Mouse (Mus musculus) heart, embryonic 11.5 days (tissue): ENCODE data around the gene Znfx1. TPM values are rescaled to one million over a fixed set of nuclear protein-coding genes. Genes with fewer than 3 reads are reported as not detected.

Experiments
- ATAC-seq: fragments of 200-750 bp; cut with Nextera tagmentation; replicated peaks from 2 replicates; pipeline ENCODE4 v1.8.0; 2017; ENCODE audit warnings: moderate library complexity; ENCODE audit not compliant: insufficient number of reproducible peaks, low FRiP score, low TSS enrichment
- H3K27ac ChIP-seq: fragments of 300-500 bp; sonication (generic); 2 replicates; pipeline ENCODE4 v1.5.1; 2014; ENCODE audit warnings: mild to moderate bottlenecking, low read depth, low read length
- H3K27me3 ChIP-seq: fragments of 300-500 bp; sonication (generic); 2 replicates; pipeline ENCODE4 v1.6.1; 2014; ENCODE audit warnings: mild to moderate bottlenecking, low read length, mixed read lengths; ENCODE audit not compliant: control insufficient read depth, insufficient read depth
- H3K36me3 ChIP-seq: fragments of 300-500 bp; sonication (generic); 2 replicates; pipeline ENCODE4 v1.6.1; 2014; ENCODE audit warnings: mild to moderate bottlenecking, low read length, moderate library complexity, mixed read lengths; ENCODE audit not compliant: control insufficient read depth, insufficient read depth
- H3K4me1 ChIP-seq: fragments of 300-500 bp; sonication (generic); 2 replicates; pipeline ENCODE4 v1.6.1; 2014; ENCODE audit warnings: low read length; ENCODE audit not compliant: control insufficient read depth, insufficient read depth
- H3K4me2 ChIP-seq: fragments of 300-500 bp; sonication (generic); 2 replicates; pipeline ENCODE4 v1.6.1; 2014; ENCODE audit warnings: mild to moderate bottlenecking, moderate library complexity
- H3K4me3 ChIP-seq: fragments of 300-500 bp; sonication (generic); 2 replicates; pipeline ENCODE4 v1.5.1; 2014; ENCODE audit warnings: low read depth, low read length
- H3K9ac ChIP-seq: fragments of 300-500 bp; sonication (generic); 2 replicates; pipeline ENCODE4 v1.6.1; 2014; ENCODE audit warnings: mild to moderate bottlenecking, low read depth, low read length, moderate library complexity
- H3K9me3 ChIP-seq: fragments of 300-500 bp; sonication (generic); replicated peaks from 2 replicates; pipeline ENCODE4 v1.6.1; 2016; ENCODE audit warnings: low read length; ENCODE audit not compliant: control insufficient read depth
- WGBS: fragments of 180-500 bp; shearing (Covaris S2); extraction: QIAGEN DNeasy Blood & Tissue Kit; methylation state at CpG from one replicate; pipeline ENCODE4 v1.1.7; 2014; ENCODE audit not compliant: insufficient replicate concordance; 5-methylcytosine and 5-hydroxymethylcytosine counted together
- polyA plus RNA-seq: library from polyadenylated mRNA; unstranded; fragments of >200 nt; fragmentation: Nextera tagmentation; extraction: Ambion mirVana; gene quantifications from 2 replicates; pipeline ENCODE4 v1.2.1, GENCODE M21; 2014

Znfx1 gene
- polyA plus RNA-seq, 1 experiment from 2014 or later: 6.7 TPM

DNA sequence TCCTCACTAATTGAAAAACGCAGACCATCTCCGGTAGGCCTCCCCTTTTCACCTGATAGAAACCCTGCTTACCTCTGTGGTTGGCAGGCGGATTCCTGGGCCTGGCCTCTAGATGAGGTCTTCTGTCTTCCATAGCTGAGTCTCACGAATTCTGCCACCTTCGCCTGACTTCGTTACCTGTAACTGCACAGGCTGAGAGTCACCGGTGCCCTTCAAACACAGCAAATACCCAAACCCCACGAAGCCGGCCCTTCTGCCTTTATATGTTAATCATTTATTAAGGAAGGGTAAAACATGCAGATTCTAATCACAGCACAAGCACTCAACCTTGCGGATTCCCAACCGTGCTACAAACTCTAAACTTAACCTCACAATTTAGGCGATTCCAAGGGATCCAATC lies 2.9 kb downstream of the Znfx1 start:
- Histone ChIP-seq H3K27me3 (no peaks in the 10 kb centered on the region), H3K4me2 (no peak overlapping the region), H3K27ac (no peak overlapping the region), H3K4me3 (no peak overlapping the region), H3K4me1 (peaks cover 3% of the 10 kb centered on the region), H3K9me3 (no peaks in the 10 kb centered on the region), H3K36me3 (peaks cover 16% of the 10 kb centered on the region), H3K9ac (no peak overlapping the region)
- ATAC-seq: no peak
- 62% methylated on average over 12 of the region's 12 CpGs for WGBS

- WGBS: 54% methylated on average over 8 of the region's 8 CpGs
- no peaks in the 10 kb centered on the region for H3K27me3 ChIP-seq
- no peak overlapping the region for H3K4me3 ChIP-seq
- no peaks in the 10 kb centered on the region for H3K9me3 ChIP-seq
- no peak overlapping the region for H3K4me2 ChIP-seq
- no peak overlapping the region for H3K27ac ChIP-seq
- no peak overlapping the region for H3K9ac ChIP-seq
- peaks cover 18% of the 10 kb centered on the region for H3K36me3 ChIP-seq
- no peak for ATAC-seq
- H3K4me1 ChIP-seq: peaks cover 3% of the 10 kb centered on the region
Observed at GRCm38 (mm10) chr2:167059536-167059935, 3.3 kb downstream of the Znfx1 start.

- peaks cover 18% of the 10 kb centered on the region for H3K36me3 ChIP-seq
- no peak overlapping the region for H3K4me3 ChIP-seq
- no peaks in the 10 kb centered on the region for H3K9me3 ChIP-seq
- no peaks in the 10 kb centered on the region for H3K27me3 ChIP-seq
- peak overlapping the region; percentile 12; the same call in 1 of the 2 replicates for H3K27ac ChIP-seq
- ATAC-seq: no peak
- H3K4me2 ChIP-seq: no peak overlapping the region
- H3K4me1 ChIP-seq: peaks cover 3% of the 10 kb centered on the region
- 61% methylated on average over 3 of the region's 3 CpGs for WGBS
- H3K9ac ChIP-seq: no peak overlapping the region
Observed at GRCm38 (mm10) chr2:167058814-167059387, 3.9 kb downstream of the Znfx1 start.

- Histone ChIP-seq H3K4me2 (no peak overlapping the region), H3K4me1 (peaks cover 3% of the 10 kb centered on the region), H3K27me3 (no peaks in the 10 kb centered on the region), H3K9ac (no peak overlapping the region), H3K9me3 (no peaks in the 10 kb centered on the region), H3K4me3 (no peak overlapping the region), H3K36me3 (peaks cover 18% of the 10 kb centered on the region), H3K27ac (no peak overlapping the region)
- ATAC-seq: no peak
- 60% methylated on average over 3 of the region's 3 CpGs for WGBS
Observed at GRCm38 (mm10) chr2:167058201-167058600, 4.6 kb downstream of the Znfx1 start.

GRCm38 (mm10) chr2:167056942-167057323 lies 5.9 kb downstream of the Znfx1 start:
- Histone ChIP-seq H3K27ac (no peak overlapping the region), H3K9me3 (no peaks in the 10 kb centered on the region), H3K4me3 (no peak overlapping the region), H3K4me1 (peaks cover 3% of the 10 kb centered on the region), H3K4me2 (no peak overlapping the region), H3K27me3 (no peaks in the 10 kb centered on the region), H3K36me3 (peaks cover 18% of the 10 kb centered on the region), H3K9ac (no peak overlapping the region)
- ATAC-seq: no peak
- WGBS: 82% methylated on average over 5 of the region's 5 CpGs

DNA sequence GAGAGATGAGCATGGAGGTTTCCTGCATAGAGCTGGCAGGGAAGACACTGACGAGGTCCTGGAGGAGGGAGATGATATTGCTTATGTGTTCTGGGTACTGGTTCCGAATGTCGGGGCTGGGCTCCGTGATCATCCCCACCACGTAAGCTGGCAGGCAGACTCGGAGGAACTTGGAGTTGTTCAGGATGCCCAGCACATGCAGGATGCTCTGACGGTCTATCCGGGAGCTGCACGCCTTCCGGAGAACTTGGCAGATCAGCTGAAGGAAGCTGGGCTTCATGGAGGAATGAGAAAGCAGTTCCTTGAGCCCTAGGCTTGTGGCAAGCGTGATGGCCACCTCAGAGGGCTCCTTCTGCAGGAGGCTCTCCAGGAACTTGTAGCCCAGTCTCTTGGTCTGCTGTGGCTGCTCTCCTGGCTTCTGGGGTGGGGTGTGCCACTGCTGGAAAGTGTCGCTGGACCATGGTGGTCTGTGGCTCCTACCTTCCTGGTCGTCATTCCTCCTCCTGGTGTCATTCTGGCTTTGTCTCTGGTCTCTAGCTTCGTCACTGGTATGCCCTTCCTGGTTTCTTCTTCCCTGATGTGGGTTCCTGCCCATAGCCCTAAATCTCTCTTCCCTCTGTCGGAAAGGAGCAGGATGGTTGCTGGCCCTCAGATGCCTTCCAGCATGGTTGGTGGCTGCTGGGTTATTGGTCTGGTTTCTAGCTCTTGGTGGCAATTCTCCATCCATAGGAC lies 6.4 kb downstream of the Znfx1 start:
- H3K27ac ChIP-seq: no peak overlapping the region
- peaks cover 18% of the 10 kb centered on the region for H3K36me3 ChIP-seq
- no peak overlapping the region for H3K4me3 ChIP-seq
- no peak overlapping the region for H3K9ac ChIP-seq
- peaks cover 3% of the 10 kb centered on the region for H3K4me1 ChIP-seq
- no peaks in the 10 kb centered on the region for H3K9me3 ChIP-seq
- 95% methylated on average over 15 of the region's 15 CpGs for whole genome bisulfite sequencing
- no peaks in the 10 kb centered on the region for H3K27me3 ChIP-seq
- ATAC-seq: no peak
- H3K4me2 ChIP-seq: no peak overlapping the region

GRCm38 (mm10) chr2:167055386-167055785 lies 7.4 kb downstream of the Znfx1 start:
- ATAC-seq: no peak
- H3K4me1 ChIP-seq: peaks cover 3% of the 10 kb centered on the region; the same call in 1 of the 2 replicates
- 88% methylated on average over 15 of the region's 15 CpGs for WGBS
- no peaks in the 10 kb centered on the region for H3K9me3 ChIP-seq
- no peak overlapping the region for H3K4me3 ChIP-seq
- peaks cover 20% of the 10 kb centered on the region for H3K36me3 ChIP-seq
- no peak overlapping the region for H3K9ac ChIP-seq
- H3K4me2 ChIP-seq: no peak overlapping the region
- no peak overlapping the region for H3K27ac ChIP-seq
- H3K27me3 ChIP-seq: no peaks in the 10 kb centered on the region

- no peaks in the 10 kb centered on the region for H3K9me3 ChIP-seq
- H3K4me3 ChIP-seq: no peak overlapping the region
- 75% methylated on average over 9 of the region's 9 CpGs for WGBS
- peaks cover 34% of the 10 kb centered on the region for H3K36me3 ChIP-seq
- H3K9ac ChIP-seq: no peak overlapping the region
- no peak for ATAC-seq
- H3K27ac ChIP-seq: no peak overlapping the region
- H3K27me3 ChIP-seq: no peaks in the 10 kb centered on the region
- no peak overlapping the region for H3K4me2 ChIP-seq
- H3K4me1 ChIP-seq: peaks cover 9% of the 10 kb centered on the region
Observed at GRCm38 (mm10) chr2:167053127-167053844, 9.5 kb downstream of the Znfx1 start.
